24 mouse cellular contexts compared by ENCODE assay signal in genomic region chr8:86789576-86789975, GRCm38 (mm10). TPM values are rescaled to one million over a fixed set of nuclear protein-coding genes. Genes with fewer than 3 reads are reported as not detected.
"Had no signal": no experiment of that assay in that cellular context is flagged by ENCODE, and none has a peak within 500 bp of the region (broad histone marks: within the 10 kb centered on the region; RNA-seq: fewer than 3 reads in every experiment).

No protein-coding gene starts in this region.

- H3K27me3 ChIP-seq: kidney, embryonic 15.5 days; limb, embryonic 13.5 days; liver, embryonic 15.5 days; lung, embryonic 15.5 days; midbrain, embryonic 13.5 days; neural tube, embryonic 12.5 days; neural tube, embryonic 15.5 days had no signal

- H3K27ac ChIP-seq: kidney, embryonic 15.5 days; limb, embryonic 10.5 days; limb, embryonic 13.5 days; liver, embryonic 12.5 days; liver, embryonic 15.5 days; lung, embryonic 15.5 days; midbrain, embryonic 10.5 days; midbrain, embryonic 13.5 days; neural tube, embryonic 12.5 days; neural tube, embryonic 15.5 days had no signal

- H3K9me3 ChIP-seq: kidney, embryonic 15.5 days; limb, embryonic 10.5 days; limb, embryonic 13.5 days; liver, embryonic 12.5 days; liver, embryonic 15.5 days; lung, embryonic 15.5 days; megakaryocyte, embryonic 14.5 days; midbrain, embryonic 10.5 days; midbrain, embryonic 13.5 days; neural tube, embryonic 12.5 days; neural tube, embryonic 15.5 days had no signal

- H3K4me3 ChIP-seq: kidney, embryonic 15.5 days; limb, embryonic 10.5 days; limb, embryonic 13.5 days; liver, embryonic 12.5 days; liver, embryonic 15.5 days; lung, embryonic 15.5 days; megakaryocyte, embryonic 14.5 days; midbrain, embryonic 10.5 days; midbrain, embryonic 13.5 days; neural tube, embryonic 12.5 days; neural tube, embryonic 15.5 days had no signal

- DNase-seq: kidney, adult 11 months; kidney, adult 8-10 months; kidney, postnatal 10 days; kidney, postnatal 36 days; liver; lung, adult 18-20 months; lung, postnatal 10 days; lung, postnatal 36 days; retina, postnatal 1 day; right cerebral cortex, postnatal 25 days; thymus, postnatal 25 days had no signal

- ATAC-seq: liver, embryonic 12.5 days; midbrain, embryonic 13.5 days; midbrain, embryonic 16.5 days had no signal

- H3K4me1 ChIP-seq: neural tube, embryonic 12.5 days had no signal

- H3K4me2 ChIP-seq: kidney, embryonic 15.5 days; limb, embryonic 13.5 days; liver, embryonic 12.5 days; liver, embryonic 15.5 days; lung, embryonic 15.5 days; midbrain, embryonic 13.5 days; neural tube, embryonic 12.5 days; neural tube, embryonic 15.5 days had no signal

- H3K36me3 ChIP-seq: kidney, embryonic 15.5 days; limb, embryonic 10.5 days; limb, embryonic 13.5 days; liver, embryonic 12.5 days; liver, embryonic 15.5 days; lung, embryonic 15.5 days; midbrain, embryonic 10.5 days; midbrain, embryonic 13.5 days; neural tube, embryonic 12.5 days; neural tube, embryonic 15.5 days had no signal

- H3K9ac ChIP-seq: kidney, embryonic 15.5 days; limb, embryonic 13.5 days; liver, embryonic 12.5 days; liver, embryonic 15.5 days; lung, embryonic 15.5 days; midbrain, embryonic 13.5 days; neural tube, embryonic 12.5 days; neural tube, embryonic 15.5 days had no signal

RNA-seq across cellular contexts. Expression of gene Gm10638, which starts 44.1 kb away (rescaled TPM):
- total RNA-seq: monocyte, adult 5-6 weeks had no signal
